Mouse (Mus musculus) gastrocnemius, postnatal 25 days (tissue): ENCODE data around the gene Dnajc10. TPM values are rescaled to one million over a fixed set of nuclear protein-coding genes. Genes with fewer than 3 reads are reported as not detected.
A peak's percentile ranks its signal among the peaks of the same experiment; 100 is the strongest.

Experiments
- DNase-seq: peaks from one replicate; pipeline ENCODE4 v3.0.0; 2022
- total RNA-seq, 2 experiments: library from RNA; stranded (reverse); gene quantifications; 1 replicate in 1 of 2; 2 replicates in 1 of 2; pipeline ENCODE4 v1.2.3; 2021

Dnajc10 gene
- total RNA-seq, 2 experiments from 2014 or later: 19.8 to 20.0 TPM

GRCm38 (mm10) chr2:80340537-80340936 lies 25.3 kb downstream of the Dnajc10 start:
- DNase-seq: no peak

GRCm38 (mm10) chr2:80354531-80354930 lies 39.3 kb downstream of the Dnajc10 start:
- no peak for DNase-seq

DNA sequence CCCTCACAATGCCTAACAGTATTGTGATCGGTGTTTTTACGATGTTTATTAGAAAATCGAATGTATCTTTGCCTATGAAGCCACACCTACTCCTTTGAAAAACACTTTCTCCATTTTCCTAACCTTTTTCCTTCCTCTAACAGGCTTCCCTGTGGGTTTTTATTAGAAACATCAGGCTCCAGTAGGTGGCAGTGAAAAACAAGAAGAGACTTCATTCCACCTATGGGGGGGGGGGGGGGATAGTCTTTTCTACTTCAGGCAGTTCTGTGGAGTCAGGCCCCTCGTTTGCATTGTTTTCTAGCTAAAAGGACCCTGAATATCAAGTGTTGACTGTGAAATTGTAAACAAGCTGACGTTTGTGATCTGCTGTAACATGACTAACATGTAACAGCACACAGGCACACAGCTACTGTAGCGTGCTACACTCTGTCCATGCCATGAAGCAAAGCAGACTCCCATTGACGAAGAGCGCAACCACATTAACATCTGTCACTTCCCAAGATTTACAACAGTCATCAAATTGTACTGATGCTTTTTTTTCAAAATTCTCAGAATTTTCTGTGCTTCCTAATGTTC lies 41.5 kb downstream of the Dnajc10 start:
- DNase-seq: no peak

DNA sequence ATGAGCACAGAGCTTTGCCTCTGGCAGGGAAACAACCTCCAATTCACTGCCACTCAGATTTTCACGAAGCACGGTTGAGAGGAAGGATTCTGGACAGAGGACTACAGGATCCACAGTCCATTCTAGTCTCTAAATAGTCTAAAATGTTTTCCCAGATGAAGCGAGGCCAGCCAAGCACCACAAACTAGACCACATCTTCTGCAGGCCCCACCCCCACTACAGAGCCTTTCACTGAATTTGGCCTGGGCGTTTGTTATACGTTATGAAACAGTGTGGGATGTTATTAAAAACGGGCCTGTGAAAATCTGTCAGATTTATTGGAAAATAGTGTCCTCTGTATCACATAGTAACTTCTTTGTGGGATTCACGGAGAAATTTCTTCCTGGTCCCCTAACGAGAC lies 56.2 kb downstream of the Dnajc10 start:
- no peak for DNase-seq

DNA sequence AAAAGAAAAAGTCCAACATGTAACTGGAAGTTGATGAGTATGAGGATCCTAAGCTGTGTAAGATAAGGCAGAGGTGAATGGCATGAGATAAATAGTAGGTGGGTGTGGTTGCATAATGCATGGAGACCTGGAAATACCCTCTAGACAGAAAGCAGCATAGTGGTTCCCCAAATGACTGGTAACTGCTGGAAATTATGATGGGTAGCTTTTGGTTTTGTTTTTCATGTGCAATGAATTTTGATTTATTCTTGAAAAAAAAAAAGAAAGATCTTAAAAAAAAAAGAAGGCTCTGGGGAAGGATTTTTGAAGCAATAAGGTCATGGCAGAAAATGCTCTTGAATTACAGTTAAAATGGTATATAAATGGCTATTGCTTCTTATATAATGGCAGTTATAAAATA lies 59.6 kb downstream of the Dnajc10 start:
- DNase-seq: no peak

DNA sequence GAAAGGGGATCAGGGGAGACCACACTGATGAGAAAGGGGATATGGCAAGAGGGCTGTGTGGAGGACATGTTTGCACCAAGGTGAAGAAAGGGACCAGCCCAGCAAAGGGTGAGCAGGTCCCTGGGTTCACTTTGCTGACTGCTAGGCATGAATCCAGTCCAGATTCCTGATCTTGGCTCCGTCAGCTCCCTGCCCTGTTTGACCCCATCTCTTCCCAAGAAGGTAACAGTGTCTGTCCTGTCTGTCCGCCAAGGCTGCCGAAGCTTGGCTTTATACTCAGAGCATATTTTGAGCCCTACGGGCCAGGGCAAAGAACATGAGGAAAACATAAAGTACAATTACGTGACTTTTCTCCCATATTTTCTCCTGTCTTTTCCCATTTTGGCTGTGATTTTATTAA lies 64.6 kb downstream of the Dnajc10 start:
- DNase-seq: peak; percentile 30

- DNase-seq: no peak
Measured at GRCm38 (mm10) chr2:80384447-80384846, 69.2 kb downstream of the Dnajc10 start.

GRCm38 (mm10) chr2:80386255-80386654 lies 71.0 kb downstream of the Dnajc10 start:
- DNase-seq: no peak

- DNase-seq: no peak
Measured at GRCm38 (mm10) chr2:80387668-80388067, 72.4 kb downstream of the Dnajc10 start.

DNA sequence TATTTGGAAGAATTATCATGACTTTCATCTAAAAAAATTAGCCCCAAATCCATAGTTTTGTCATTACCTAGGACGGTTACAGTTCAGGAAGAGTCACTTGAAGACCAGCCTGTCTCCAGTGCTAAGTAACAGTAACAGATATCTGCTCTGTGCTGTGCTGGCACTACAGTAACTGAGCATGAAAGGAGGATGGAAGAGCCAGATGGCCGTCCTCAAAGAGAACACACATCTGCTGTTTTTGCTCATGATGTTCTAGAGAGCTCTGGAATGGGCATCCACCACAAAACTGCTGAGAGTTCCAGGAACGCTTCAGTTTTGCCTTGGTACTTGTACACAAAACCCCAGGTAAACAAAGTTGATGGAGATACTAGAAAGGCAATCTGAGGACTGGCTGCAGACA lies 73.1 kb downstream of the Dnajc10 start:
- DNase-seq: no peak

GRCm38 (mm10) chr2:80396057-80396456 lies 80.8 kb downstream of the Dnajc10 start:
- no peak for DNase-seq

DNA sequence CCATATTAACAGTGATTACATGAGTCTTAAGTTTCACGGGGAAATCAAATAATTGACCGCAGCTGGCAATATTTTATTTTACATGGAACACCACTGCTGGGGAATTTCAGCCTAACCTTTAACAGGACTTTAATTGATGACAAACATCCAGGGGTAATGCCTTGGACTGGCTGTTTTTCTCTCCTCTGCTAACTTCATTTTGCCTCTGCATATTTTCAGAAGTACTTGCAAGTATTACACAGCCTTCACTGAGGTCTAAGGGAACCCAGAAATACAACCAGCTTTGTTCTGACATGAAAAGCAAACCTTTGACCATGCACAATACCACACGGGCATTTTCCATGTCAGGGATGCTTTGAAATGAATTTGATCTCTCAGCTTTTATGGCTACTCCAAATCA lies 81.6 kb downstream of the Dnajc10 start:
- DNase-seq: no peak

DNA sequence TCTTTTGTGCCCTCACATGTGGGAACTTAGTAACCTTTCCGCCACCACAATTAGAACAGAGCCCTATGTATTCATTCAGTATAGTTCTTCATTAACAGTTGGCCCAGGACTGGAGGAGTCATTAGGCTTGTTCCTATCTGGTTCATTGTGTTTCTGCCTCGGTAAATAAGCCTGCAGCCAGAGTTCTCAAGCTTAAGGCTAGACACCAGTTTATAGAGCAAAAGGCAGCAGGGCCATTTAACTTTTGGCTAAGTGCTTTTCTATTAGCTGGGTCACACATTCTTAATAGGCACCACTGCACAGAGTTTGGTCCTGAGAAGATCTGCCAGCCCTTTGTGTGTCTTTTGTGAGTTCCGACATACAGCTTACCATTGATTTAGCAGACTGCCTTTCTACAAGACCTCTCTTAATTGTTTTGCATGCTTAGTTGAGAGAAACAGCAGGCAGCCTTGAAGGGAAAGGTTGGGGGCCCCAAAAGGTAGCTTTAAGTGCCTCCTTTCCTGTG lies 83.4 kb downstream of the Dnajc10 start:
- no peak for DNase-seq

Other genes starting within 250 kb of the Dnajc10 start
- gene Pde1a, start 186.0 kb upstream of the Dnajc10 start, total RNA-seq: 1 to 10 TPM; 1.4 to 3.8 TPM
- gene Prdx6b, start 23.0 kb upstream of the Dnajc10 start, total RNA-seq: not detected
- 10 to 100 TPM; 29.5 to 41.9 TPM for gene Frzb, start 132.2 kb downstream of the Dnajc10 start, total RNA-seq